Comparison of ENCODE assay signal across 10 mouse cellular contexts in genomic region chr1:191292348-191292747, GRCm38 (mm10). TPM values are rescaled to one million over a fixed set of nuclear protein-coding genes. Genes with fewer than 3 reads are reported as not detected.
DNase-seq lines count a peak whose midpoint lies in the region; ATAC-seq lines count a peak whose summit lies in the region.
"Had no signal": no experiment of that assay in that cellular context is flagged by ENCODE, and none has a peak within 500 bp of the region (broad histone marks: within the 10 kb centered on the region; RNA-seq: fewer than 3 reads in every experiment).

No protein-coding gene starts in this region.

- no peaks in the 10 kb centered on the region for H3K36me3 ChIP-seq in hindbrain, embryonic 15.5 days
- no peaks in the 10 kb centered on the region for H3K36me3 ChIP-seq in hindbrain, embryonic 10.5 days
- H3K36me3 ChIP-seq in macrophage (ENCODE audit: inconsistent target) = no peaks in the 10 kb centered on the region
- no peaks in the 10 kb centered on the region for H3K36me3 ChIP-seq in forebrain, embryonic 12.5 days (replicated peaks)
- H3K36me3 ChIP-seq: embryonic facial prominence, embryonic 13.5 days; stomach, embryonic 15.5 days had no signal

- no peak overlapping the region for H3K9ac ChIP-seq in hindbrain, embryonic 15.5 days
- H3K9ac ChIP-seq in forebrain, embryonic 12.5 days = no peak overlapping the region
- H3K9ac ChIP-seq: embryonic facial prominence, embryonic 13.5 days; stomach, embryonic 15.5 days had no signal

- no peak overlapping the region for H3K27ac ChIP-seq in hindbrain, embryonic 15.5 days (replicated peaks)
- H3K27ac ChIP-seq in hindbrain, embryonic 10.5 days = no peak overlapping the region
- peak overlapping the region; percentile 80 for H3K27ac ChIP-seq in macrophage
- H3K27ac ChIP-seq in forebrain, embryonic 12.5 days = no peak overlapping the region
- H3K27ac ChIP-seq: embryonic facial prominence, embryonic 13.5 days; stomach, embryonic 15.5 days had no signal

- no peaks in the 10 kb centered on the region for H3K79me2 ChIP-seq in macrophage (ENCODE audit: inconsistent target)

- DNase-seq in hindbrain, embryonic 10.5 days (ENCODE audit: low spot score) = no peak
- peak; percentile 93 to 96 for DNase-seq in adrenal gland, adult (ENCODE audit: inconsistent age in 2 of 2, low spot score in 1 of 2)
- peak; percentile 99 for DNase-seq in fibroblast of lung, adult 2 months (ENCODE audit: low read depth)
- peak; percentile 70 to 73 for DNase-seq in kidney, postnatal 36 days
- no peak for DNase-seq in embryo, embryonic 11 days

- no peak overlapping the region for H3K4me2 ChIP-seq in hindbrain, embryonic 15.5 days
- no peak overlapping the region for H3K4me2 ChIP-seq in forebrain, embryonic 12.5 days
- H3K4me2 ChIP-seq: embryonic facial prominence, embryonic 13.5 days; stomach, embryonic 15.5 days had no signal

- peak; percentile 74 for ATAC-seq in hindbrain, embryonic 15.5 days (ENCODE audit: low FRiP score, low read depth)
- ATAC-seq in forebrain, embryonic 12.5 days (ENCODE audit: low FRiP score) = no peak

- no peaks in the 10 kb centered on the region for H3K9me3 ChIP-seq in hindbrain, embryonic 15.5 days
- H3K9me3 ChIP-seq in hindbrain, embryonic 10.5 days = no peaks in the 10 kb centered on the region
- H3K9me3 ChIP-seq in forebrain, embryonic 12.5 days = no peaks in the 10 kb centered on the region
- H3K9me3 ChIP-seq: embryonic facial prominence, embryonic 13.5 days; stomach, embryonic 15.5 days had no signal

- no peaks in the 10 kb centered on the region for H3K27me3 ChIP-seq in hindbrain, embryonic 15.5 days
- no peaks in the 10 kb centered on the region for H3K27me3 ChIP-seq in hindbrain, embryonic 10.5 days (ENCODE audit: insufficient read depth, poor library complexity, severe bottlenecking)
- H3K27me3 ChIP-seq in forebrain, embryonic 12.5 days = no peaks in the 10 kb centered on the region
- H3K27me3 ChIP-seq: embryonic facial prominence, embryonic 13.5 days; stomach, embryonic 15.5 days had no signal

- 54% methylated on average over 5 of the region's 5 CpGs for WGBS in hindbrain, embryonic 15.5 days
- WGBS in hindbrain, embryonic 10.5 days = 76% methylated on average over 5 of the region's 5 CpGs
- WGBS in macrophage (ENCODE audit: missing documents) = 50% methylated on average over 5 of the region's 5 CpGs
- WGBS in forebrain, embryonic 12.5 days = 81% methylated on average over 5 of the region's 5 CpGs

- no peak overlapping the region for H3K4me3 ChIP-seq in hindbrain, embryonic 15.5 days
- H3K4me3 ChIP-seq in hindbrain, embryonic 10.5 days = no peak overlapping the region
- no peak overlapping the region for H3K4me3 ChIP-seq in macrophage (ENCODE audit: inconsistent target)
- H3K4me3 ChIP-seq in forebrain, embryonic 12.5 days (replicated peaks) = no peak overlapping the region
- H3K4me3 ChIP-seq: embryonic facial prominence, embryonic 13.5 days; stomach, embryonic 15.5 days had no signal

- H3K4me1 ChIP-seq in hindbrain, embryonic 15.5 days (replicated peaks) = peaks cover 6% of the 10 kb centered on the region; the same call in 1 of the 2 replicates
- H3K4me1 ChIP-seq in hindbrain, embryonic 10.5 days (replicated peaks) = no peaks in the 10 kb centered on the region
- H3K4me1 ChIP-seq in forebrain, embryonic 12.5 days = no peaks in the 10 kb centered on the region

RNA-seq across cellular contexts. Expression of gene Nenf, which starts 25.6 kb away (rescaled TPM):
- 138 TPM in 2 replicates for polyA plus RNA-seq in hindbrain, embryonic 15.5 days (2015; fragmentation: Nextera tagmentation; extraction: Ambion mirVana)
- 58.6 and 75.5 TPM in 2 replicates for polyA plus RNA-seq in hindbrain, embryonic 10.5 days (2016; fragmentation: Nextera tagmentation; extraction: Ambion mirVana)
- total RNA-seq in macrophage (2018; cell fraction: chromatin; rRNA removed) = 10 to 100 TPM in 1 of 26 experiments, 1 to 10 TPM in 14, not detected in 11; 1.4 to 13.4 (median 2.5) TPM
- 10 to 100 TPM; 48.8 to 69.1 (median 56.8) TPM for total RNA-seq in macrophage (2018; cell fraction: cytosol; rRNA removed)
- total RNA-seq in macrophage (2018; cell fraction: nucleus; rRNA removed) = 10 to 100 TPM in 18 of 26 experiments, 1 to 10 TPM in 8; 3.8 to 23.1 (median 13.1) TPM
- 30.8 to 55.9 TPM (median 45.1 TPM) in 3 replicates for polyA plus RNA-seq in macrophage (2018)
- 50.9 and 61.3 TPM in 2 replicates for polyA plus RNA-seq in forebrain, embryonic 12.5 days (2016; fragmentation: Nextera tagmentation; extraction: Ambion mirVana)

RNA-seq across cellular contexts. Expression of gene Tmem206, which starts 33.4 kb away (rescaled TPM):
- 35.9 and 36.1 TPM in 2 replicates for polyA plus RNA-seq in hindbrain, embryonic 15.5 days (2015; fragmentation: Nextera tagmentation; extraction: Ambion mirVana)
- 30.5 and 36.6 TPM in 2 replicates for polyA plus RNA-seq in hindbrain, embryonic 10.5 days (2016; fragmentation: Nextera tagmentation; extraction: Ambion mirVana)
- total RNA-seq in macrophage (2018; cell fraction: chromatin; rRNA removed) = 10 to 100 TPM in 23 of 26 experiments, 1 to 10 TPM in 3; 5.9 to 95.6 (median 32.8) TPM
- total RNA-seq in macrophage (2018; cell fraction: cytosol; rRNA removed) = 10 to 100 TPM; 37.3 to 87.6 (median 63.9) TPM
- 100 to 1,000 TPM in 9 of 26 experiments, 10 to 100 TPM in 17; 18.7 to 147 (median 77.3) TPM for total RNA-seq in macrophage (2018; cell fraction: nucleus; rRNA removed)
- 54.6 to 94.7 TPM (median 76.4 TPM) in 3 replicates for polyA plus RNA-seq in macrophage (2018)
- polyA plus RNA-seq in forebrain, embryonic 12.5 days (2016; fragmentation: Nextera tagmentation; extraction: Ambion mirVana) = 36.8 and 39.3 TPM in 2 replicates

Comparison
In these comparisons a context has a peak if more than half of its experiments do, and no peak if none do; other contexts are left out.
1. DNase-seq: peak in adrenal gland, adult (2 of 2), fibroblast of lung, adult 2 months (single experiment) and kidney, postnatal 36 days (2 of 2); none in hindbrain, embryonic 10.5 days (single experiment) and embryo, embryonic 11 days (single experiment).